Mouse (Mus musculus) erythroblast, adult 5-6 weeks (primary cell): Measurements from ENCODE around the gene 1700020L24Rik. TPM values are rescaled to one million over a fixed set of nuclear protein-coding genes. Genes with fewer than 3 reads are reported as not detected.

ENCODE experiments used
- ATAC-seq: replicated peaks from 2 replicates; pipeline ENCODE4 v1.8.0; 2016; ENCODE audit warnings: moderate number of reproducible peaks, mild to moderate bottlenecking, moderate TSS enrichment, inconsistent platforms; ENCODE audit not compliant: poor library complexity, low FRiP score, severe bottlenecking
- total RNA-seq, 2 experiments: library from RNA; stranded (forward) in 1 of 2; stranded (reverse) in 1 of 2; fragments of 150-400 nt in 1 of 2; fragments of 200-764, 138-1000 nt in 1 of 2; gene quantifications; 2 replicates each; pipeline versions ENCODE4 v1.2.3 to v1.2.4; 2015 to 2017; ENCODE audit warnings: low replicate concordance in 2 of 2

The 1700020L24Rik gene
- 3.8 and 8.2 TPM in 2 replicates for total RNA-seq (2015; ENCODE audit: low replicate concordance)
- total RNA-seq (2017; ENCODE audit: low replicate concordance): 8.9 and 24.8 TPM in 2 replicates

- no peak for ATAC-seq
Observed at GRCm38 (mm10) chr11:83437377-83437776, at the start of gene 1700020L24Rik. Gene 1700020L24Rik (plus strand): TSS chr11:83437677.

DNA sequence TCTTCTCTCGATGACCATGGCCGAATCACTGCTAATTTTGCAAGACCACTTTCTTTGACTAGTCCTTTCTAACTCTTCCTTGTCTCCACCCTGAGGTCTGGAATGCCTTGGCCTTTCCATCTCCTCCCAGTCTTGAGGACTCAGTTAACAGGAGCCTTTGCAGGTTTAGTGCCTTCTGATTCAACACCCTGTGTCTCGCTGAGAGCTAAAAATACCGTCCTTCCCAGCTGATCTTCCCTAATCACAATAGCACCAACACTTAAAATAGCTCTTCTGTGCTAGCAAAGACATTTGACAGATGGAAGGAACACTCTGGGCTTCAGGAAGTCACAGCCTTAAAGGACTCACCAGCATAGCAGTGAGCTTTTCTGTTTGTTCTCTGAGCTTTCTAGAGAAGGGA lies 44.4 kb upstream of the 1700020L24Rik start:
- ATAC-seq: no peak

GRCm38 (mm10) chr11:83394802-83395439 lies 42.6 kb upstream of the 1700020L24Rik start:
- ATAC-seq: no peak

- ATAC-seq: no peak
Observed at GRCm38 (mm10) chr11:83397626-83398025, 39.9 kb upstream of the 1700020L24Rik start.

DNA sequence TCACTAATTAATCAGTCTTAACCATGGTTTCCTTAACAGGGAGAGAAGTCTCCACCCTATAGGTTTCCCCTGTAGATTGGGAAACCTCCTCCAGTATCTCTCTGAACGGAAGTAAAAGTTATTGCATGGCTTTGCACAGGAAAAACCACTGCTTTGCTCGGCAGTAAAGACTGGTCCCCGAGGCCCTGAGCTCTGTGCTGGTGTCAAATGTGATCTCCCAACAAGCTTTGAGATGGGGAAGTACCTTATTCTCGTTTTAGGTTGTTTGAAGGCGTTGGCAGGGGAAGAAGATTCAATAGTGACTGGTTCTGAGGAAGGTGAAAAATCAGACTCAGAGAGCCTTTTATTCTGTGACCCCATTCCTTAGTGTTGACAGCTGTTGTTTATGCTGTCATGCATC lies 38.8 kb upstream of the 1700020L24Rik start:
- no peak for ATAC-seq

- ATAC-seq: no peak
Observed at GRCm38 (mm10) chr11:83403787-83404186, 33.7 kb upstream of the 1700020L24Rik start.

- no peak for ATAC-seq
Observed at GRCm38 (mm10) chr11:83406391-83406790, 31.1 kb upstream of the 1700020L24Rik start.

- no peak for ATAC-seq
Observed at GRCm38 (mm10) chr11:83408242-83408641, 29.2 kb upstream of the 1700020L24Rik start.

DNA sequence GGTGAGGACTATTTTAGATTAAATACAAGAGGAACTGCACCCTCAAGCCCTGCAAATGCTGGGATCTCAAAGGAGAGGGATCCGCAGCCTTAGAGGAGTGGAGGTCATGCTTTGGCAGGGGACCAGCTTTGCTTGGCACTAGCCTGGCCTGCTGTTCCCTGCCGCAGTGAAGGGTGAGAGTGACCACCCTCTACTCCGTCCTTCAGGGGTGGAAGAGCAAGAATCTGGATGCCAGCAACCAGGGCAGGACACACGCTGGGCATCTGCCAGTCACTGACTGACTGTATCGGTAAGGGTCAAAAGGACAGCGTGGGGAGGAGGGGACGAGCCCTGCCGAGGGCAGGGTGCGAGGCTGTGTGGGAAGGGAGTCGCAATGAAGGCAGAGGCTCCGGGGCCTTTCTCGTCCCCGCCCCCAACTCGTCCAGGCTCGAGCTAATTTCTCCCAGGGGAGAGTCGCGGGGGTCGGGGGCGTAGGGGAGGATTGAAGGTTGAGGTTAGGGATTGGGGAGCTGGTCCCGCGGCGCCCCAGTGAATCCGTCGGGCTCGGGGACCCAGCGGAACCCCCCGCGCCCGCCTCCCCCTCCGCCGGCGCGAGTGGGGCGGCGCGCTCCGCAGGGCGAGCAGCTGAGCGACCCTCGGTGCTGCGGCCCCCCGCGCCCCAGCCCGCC lies 28.3 kb upstream of the 1700020L24Rik start, which contains the start of gene Rasl10b:
Gene Rasl10b (plus strand): TSS at position 51 of the 668 bp plus-strand sequence.
- ATAC-seq: no peak

DNA sequence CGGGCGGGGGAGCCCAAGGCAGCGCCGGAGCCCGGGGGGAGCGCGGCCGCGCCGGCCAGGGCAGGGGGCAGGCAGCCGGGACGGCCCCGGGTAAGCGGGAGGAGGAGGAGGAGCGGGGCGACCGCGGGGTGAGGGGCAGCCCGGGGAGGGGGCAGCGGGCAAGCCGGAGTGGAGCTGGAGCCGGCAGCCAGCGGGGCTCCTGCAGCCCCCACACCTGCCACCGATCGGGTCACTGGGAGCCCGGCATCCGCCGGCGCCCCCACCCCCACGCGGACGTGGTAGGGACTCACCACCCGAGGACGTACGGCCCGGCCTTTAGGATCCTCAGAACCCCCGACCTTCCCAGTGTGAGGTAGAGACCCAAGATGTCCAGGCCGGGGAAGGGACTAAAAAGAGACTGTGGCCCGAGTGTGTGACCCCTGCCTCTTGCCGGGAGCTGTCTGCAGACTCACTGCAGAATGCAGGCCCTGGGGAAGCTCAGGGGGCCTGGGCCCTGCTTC lies 27.6 kb upstream of the 1700020L24Rik start:
- no peak for ATAC-seq

- no peak for ATAC-seq
Observed at GRCm38 (mm10) chr11:83410510-83410909, 27.0 kb upstream of the 1700020L24Rik start.

GRCm38 (mm10) chr11:83417080-83417479 lies 20.4 kb upstream of the 1700020L24Rik start:
- no peak for ATAC-seq

GRCm38 (mm10) chr11:83417708-83418107 lies 19.8 kb upstream of the 1700020L24Rik start:
- ATAC-seq: no peak

DNA sequence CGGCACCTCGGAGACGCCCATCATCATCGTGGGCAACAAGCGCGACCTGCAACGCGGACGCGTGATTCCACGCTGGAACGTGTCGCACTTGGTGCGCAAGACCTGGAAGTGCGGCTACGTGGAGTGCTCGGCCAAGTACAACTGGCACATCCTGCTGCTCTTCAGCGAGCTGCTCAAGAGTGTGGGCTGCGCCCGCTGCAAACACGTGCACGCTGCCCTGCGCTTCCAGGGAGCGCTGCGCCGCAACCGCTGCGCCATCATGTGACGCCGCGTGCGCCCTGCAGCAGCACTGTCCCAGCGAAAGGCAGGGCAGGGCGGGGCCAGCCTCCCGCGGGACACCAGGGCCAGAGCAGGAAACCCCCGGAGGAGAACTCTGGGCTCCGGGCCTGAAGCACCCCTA lies 18.9 kb upstream of the 1700020L24Rik start:
- no peak; the same call in 1 of the 2 replicates for ATAC-seq

DNA sequence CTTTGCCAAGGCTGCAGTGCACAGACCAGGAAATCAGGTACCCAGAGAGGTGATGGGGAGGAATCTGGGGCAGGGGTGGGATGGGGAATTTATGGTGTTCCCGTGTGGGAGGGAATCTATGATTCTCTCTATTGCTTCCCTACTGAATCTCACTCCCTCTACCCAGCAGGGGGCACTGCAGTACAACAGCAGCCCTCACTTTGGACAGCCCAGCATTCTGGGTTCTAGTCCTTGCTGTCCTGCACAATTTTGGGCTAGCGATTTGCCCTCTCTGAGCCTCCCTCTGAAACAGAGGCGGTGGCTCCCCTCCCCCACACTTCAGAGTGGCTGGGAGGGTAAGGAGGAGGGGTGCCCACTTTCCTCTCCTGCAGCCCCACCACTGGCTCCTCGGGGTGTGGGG lies 17.1 kb upstream of the 1700020L24Rik start:
- 0 out of 2 replicates have a peak, but pooled peaks have one; percentile 29 for ATAC-seq

DNA sequence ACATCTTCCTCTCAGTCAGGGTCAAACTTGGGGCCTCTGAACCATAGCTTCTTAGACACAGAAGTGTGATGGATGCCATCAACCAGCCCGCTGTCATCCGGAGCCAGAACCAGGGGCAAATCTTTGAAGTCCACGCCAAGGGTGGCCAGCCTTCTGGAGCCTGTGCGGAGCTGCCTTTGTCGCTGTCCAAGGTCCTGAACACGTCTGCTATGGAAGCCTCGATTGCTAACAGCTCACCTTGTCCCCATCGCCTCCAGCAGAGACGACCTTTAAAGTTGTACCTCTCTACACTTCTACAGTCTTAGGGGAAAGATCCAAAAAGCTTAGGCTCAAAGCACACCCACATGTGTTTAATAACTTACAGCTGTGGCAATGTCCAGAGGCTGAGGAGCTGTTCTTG lies 16.2 kb upstream of the 1700020L24Rik start:
- ATAC-seq: no peak

DNA sequence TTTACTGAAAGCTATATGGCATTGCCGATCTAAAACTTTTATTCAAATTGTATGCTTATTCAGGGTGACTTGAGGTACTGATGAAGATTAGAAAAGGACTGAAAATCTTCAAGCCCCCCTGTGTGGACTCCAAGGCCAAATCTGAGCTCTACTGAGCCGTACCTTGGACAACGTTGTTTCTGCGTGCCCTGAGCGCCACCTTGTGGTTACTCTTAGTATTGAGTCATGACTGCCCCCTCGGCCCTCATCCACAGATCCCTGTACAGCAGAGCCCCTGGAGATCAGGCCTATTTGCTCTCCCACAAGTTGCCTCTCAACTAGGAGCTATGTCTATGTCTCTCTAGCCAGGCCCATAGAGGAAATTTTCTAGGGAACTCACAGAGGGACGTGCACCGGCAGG lies 12.8 kb upstream of the 1700020L24Rik start:
- ATAC-seq: peak; percentile 66

DNA sequence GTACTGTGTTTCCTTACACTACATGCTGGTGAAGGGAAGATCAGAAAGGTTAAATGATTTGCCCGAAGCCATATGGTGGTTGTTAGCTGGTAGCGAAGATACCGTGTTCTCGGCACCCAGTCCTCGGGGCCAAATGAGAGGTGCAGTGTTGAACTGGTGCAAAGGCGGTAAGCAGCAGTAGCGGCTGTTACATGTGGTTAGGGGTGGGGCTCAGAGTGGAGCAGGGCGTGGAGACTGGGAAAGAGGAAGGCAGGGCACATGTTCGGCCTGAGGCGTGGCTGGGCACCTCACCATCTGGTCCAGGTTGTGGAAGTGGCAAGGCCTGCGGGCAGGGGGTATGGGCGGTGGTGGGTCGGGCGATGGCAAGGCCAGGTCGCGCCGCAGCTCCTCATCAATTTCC lies 10.5 kb upstream of the 1700020L24Rik start:
- ATAC-seq: no peak

- ATAC-seq: no peak
Observed at GRCm38 (mm10) chr11:83429355-83429754, 8.1 kb upstream of the 1700020L24Rik start, which contains the start of gene Gas2l2. Gene Gas2l2 (minus strand): TSS chr11:83429455.

GRCm38 (mm10) chr11:83432533-83432932 lies 4.9 kb upstream of the 1700020L24Rik start:
- ATAC-seq: no peak
